Mouse (Mus musculus): ENCODE data around the gene Fam114a2.
"Not testable (repeated sequence)": the region's sequence is repeated elsewhere in the genome, so short reads cannot be mapped to it uniquely, and the experiment has no call there.

The Fam114a2 gene

GRCm38 (mm10) chr11:57518091-57518750, at the start of gene Fam114a2, which contains the start of gene Mfap3:
Fam114a2 (minus strand) TSS chr11:57518617.
Mfap3 (plus strand) TSS chr11:57518664.
- peak; percentile 89 for DNase-seq (ENCODE audit: low read depth)

GRCm38 (mm10) chr11:57566091-57567035, 47.9 kb upstream of the Fam114a2 start:
- no peak for DNase-seq (ENCODE audit: low read depth)

GRCm38 (mm10) chr11:57564564-57564963, 46.1 kb upstream of the Fam114a2 start:
- no peak for DNase-seq (ENCODE audit: low read depth)

GRCm38 (mm10) chr11:57557936-57558335, 39.5 kb upstream of the Fam114a2 start:
- DNase-seq (ENCODE audit: low read depth): not testable (repeated sequence)

- no peak for DNase-seq (ENCODE audit: low read depth)
These were observed 34.8 kb upstream of the Fam114a2 start for GRCm38 (mm10) chr11:57553015-57553780.

GRCm38 (mm10) chr11:57551016-57551415, 32.6 kb upstream of the Fam114a2 start:
- DNase-seq (ENCODE audit: low read depth): no peak

- peak; percentile 31 for DNase-seq (ENCODE audit: low read depth)
These were observed 31.8 kb upstream of the Fam114a2 start for GRCm38 (mm10) chr11:57550230-57550629.

GRCm38 (mm10) chr11:57548618-57549550, 30.5 kb upstream of the Fam114a2 start:
- DNase-seq (ENCODE audit: low read depth): peak; percentile 68

- DNase-seq (ENCODE audit: low read depth): no peak
These were observed 22.3 kb upstream of the Fam114a2 start for GRCm38 (mm10) chr11:57540681-57541080.

GRCm38 (mm10) chr11:57539841-57540418, 21.5 kb upstream of the Fam114a2 start:
- DNase-seq (ENCODE audit: low read depth): no peak

GRCm38 (mm10) chr11:57535912-57536311, 17.5 kb upstream of the Fam114a2 start:
- DNase-seq (ENCODE audit: low read depth): no peak

- no peak for DNase-seq (ENCODE audit: low read depth)
These were observed 13.9 kb upstream of the Fam114a2 start for GRCm38 (mm10) chr11:57532306-57532705.

GRCm38 (mm10) chr11:57531300-57531950, 13.0 kb upstream of the Fam114a2 start:
- DNase-seq (ENCODE audit: low read depth): peak; percentile 32

GRCm38 (mm10) chr11:57529111-57529510, 10.7 kb upstream of the Fam114a2 start:
- DNase-seq (ENCODE audit: low read depth): no peak

GRCm38 (mm10) chr11:57527506-57527905, 9.1 kb upstream of the Fam114a2 start:
- no peak for DNase-seq (ENCODE audit: low read depth)

- peak; percentile 21 for DNase-seq (ENCODE audit: low read depth)
These were observed 7.5 kb upstream of the Fam114a2 start for GRCm38 (mm10) chr11:57525900-57526299.

GRCm38 (mm10) chr11:57524597-57524996, 6.2 kb upstream of the Fam114a2 start:
- DNase-seq (ENCODE audit: low read depth): peak; percentile 29

GRCm38 (mm10) chr11:57523418-57523817, 5.0 kb upstream of the Fam114a2 start:
- no peak for DNase-seq (ENCODE audit: low read depth)

- no peak for DNase-seq (ENCODE audit: low read depth)
These were observed 3.6 kb upstream of the Fam114a2 start for GRCm38 (mm10) chr11:57522046-57522445.

GRCm38 (mm10) chr11:57521206-57521605, 2.8 kb upstream of the Fam114a2 start:
- no peak for DNase-seq (ENCODE audit: low read depth)
